Comparison of ENCODE assay signal across 8 mouse cellular contexts in genomic region chrX:81070210-81070803, GRCm38 (mm10). TPM values are rescaled to one million over a fixed set of nuclear protein-coding genes. Genes with fewer than 3 reads are reported as not detected.
DNase-seq lines count a peak whose midpoint lies in the region; ATAC-seq and TF ChIP-seq lines count a peak whose summit lies in the region.

Gene Tmem47 (plus strand): TSS chrX:81070698.

- ATAC-seq in forebrain, postnatal 0 days = peak; percentile 95

- TF ChIP-seq CTCF in forebrain, postnatal 0 days (IDR thresholded peaks at IDR 0.05; ENCODE audit: low read depth) = no peak

- peak within 1 kb of the TSS; percentile 54 for H3K4me2 ChIP-seq in forebrain, postnatal 0 days (ENCODE audit: low read depth)

- no peaks in the 10 kb centered on the region for H3K36me3 ChIP-seq in forebrain, postnatal 0 days (ENCODE audit: insufficient read depth)

- peak within 1 kb of the TSS; percentile 64 for H3K9ac ChIP-seq in forebrain, postnatal 0 days

- H3K27ac ChIP-seq in forebrain, postnatal 0 days (ENCODE audit: low read depth, low read length) = peak within 1 kb of the TSS; percentile 83

- H3K4me3 ChIP-seq in forebrain, postnatal 0 days (ENCODE audit: low read depth, low read length) = peak within 1 kb of the TSS; percentile 56

- H3K9me3 ChIP-seq in forebrain, postnatal 0 days (ENCODE audit: low read length) = no peaks in the 10 kb centered on the region

- no peaks in the 10 kb centered on the region for H3K27me3 ChIP-seq in forebrain, postnatal 0 days (ENCODE audit: insufficient read depth, low read length)

- H3K4me1 ChIP-seq in forebrain, postnatal 0 days (ENCODE audit: insufficient read depth) = no peaks in the 10 kb centered on the region

- intact Hi-C loops in heart, postnatal 14 days (cut with DNase I) = no loop called here

- DNase-seq in MN1 (ENCODE audit: low spot score) = peak; percentile 49
- DNase-seq in cerebellum, adult 18-20 months = peak; percentile 29 to 69
- DNase-seq in forebrain, postnatal 0 days = peak; percentile 79
- DNase-seq in heart, postnatal 14 days = peak; percentile 75 to 77
- DNase-seq in layer of hippocampus, adult 18-20 months (ENCODE audit: low spot score in 2 of 2) = peak; percentile 27 to 61
- peak; percentile 27 to 28 for DNase-seq in lung, adult 18-20 months
- peak; percentile 43 for DNase-seq in ovary, postnatal 10 days (ENCODE audit: low spot score)
- DNase-seq in c-Kit-positive CD71-positive TER-119-positive erythroid progenitor cells, embryonic 14.5 days (ENCODE audit: low spot score) = no peak

- 9% methylated on average over 34 of the region's 39 CpGs for WGBS in forebrain, postnatal 0 days

RNA-seq across cellular contexts. Expression of gene Tmem47, which starts in this region (rescaled TPM):
- total RNA-seq in forebrain, postnatal 0 days (2014; rRNA removed) = 45.7 and 51.3 TPM in 2 replicates
- polyA plus RNA-seq in forebrain, postnatal 0 days (2015; fragmentation: Nextera tagmentation; extraction: Ambion mirVana) = 10.6 and 20.6 TPM in 2 replicates
- 10 to 100 TPM; 19.0 to 21.8 TPM for total RNA-seq in heart, postnatal 14 days (2021)
- total RNA-seq in layer of hippocampus, adult 18-20 months (2021) = 10 to 100 TPM; 91.1 to 94.6 TPM
